Mouse (Mus musculus): Measurements from ENCODE around the gene 1700034I23Rik. TPM values are rescaled to one million over a fixed set of nuclear protein-coding genes. Genes with fewer than 3 reads are reported as not detected.

The 1700034I23Rik gene
- polyA plus RNA-seq, 1 experiment from 2014 or later, result 0.68 TPM

Other genes starting within 250 kb of the 1700034I23Rik start
- gene Slc25a31, start 193.7 kb downstream of the 1700034I23Rik start, polyA plus RNA-seq (2015; fragmentation: Nextera tagmentation; extraction: Ambion mirVana), result 0.31 and 0.32 TPM in 2 replicates
- 49.6 and 53.7 TPM in 2 replicates for gene Hspa4l, start 158.0 kb downstream of the 1700034I23Rik start, polyA plus RNA-seq (2015; fragmentation: Nextera tagmentation; extraction: Ambion mirVana)
- gene Plk4, start 102.5 kb downstream of the 1700034I23Rik start, polyA plus RNA-seq (2015; fragmentation: Nextera tagmentation; extraction: Ambion mirVana), result 14.0 and 14.7 TPM in 2 replicates
- 11.6 TPM in 2 replicates for gene Mfsd8, start 55.7 kb downstream of the 1700034I23Rik start, polyA plus RNA-seq (2015; fragmentation: Nextera tagmentation; extraction: Ambion mirVana)
- 14.3 and 14.5 TPM in 2 replicates for gene Abhd18, start 55.6 kb downstream of the 1700034I23Rik start, polyA plus RNA-seq (2015; fragmentation: Nextera tagmentation; extraction: Ambion mirVana)
- gene Larp1b, start 47.3 kb upstream of the 1700034I23Rik start, polyA plus RNA-seq (2015; fragmentation: Nextera tagmentation; extraction: Ambion mirVana), result 3.4 and 6.6 TPM in 2 replicates
- 26.7 and 30.3 TPM in 2 replicates for gene Pgrmc2, start 180.5 kb upstream of the 1700034I23Rik start, polyA plus RNA-seq (2015; fragmentation: Nextera tagmentation; extraction: Ambion mirVana)

Data from midbrain, embryonic 15.5 days (tissue).